Mouse (Mus musculus): Measurements from ENCODE around the gene Cftr. TPM values are rescaled to one million over a fixed set of nuclear protein-coding genes. Genes with fewer than 3 reads are reported as not detected.

Cftr gene
- polyA plus RNA-seq (2017; shearing (Covaris generic)), result not detected

DNA sequence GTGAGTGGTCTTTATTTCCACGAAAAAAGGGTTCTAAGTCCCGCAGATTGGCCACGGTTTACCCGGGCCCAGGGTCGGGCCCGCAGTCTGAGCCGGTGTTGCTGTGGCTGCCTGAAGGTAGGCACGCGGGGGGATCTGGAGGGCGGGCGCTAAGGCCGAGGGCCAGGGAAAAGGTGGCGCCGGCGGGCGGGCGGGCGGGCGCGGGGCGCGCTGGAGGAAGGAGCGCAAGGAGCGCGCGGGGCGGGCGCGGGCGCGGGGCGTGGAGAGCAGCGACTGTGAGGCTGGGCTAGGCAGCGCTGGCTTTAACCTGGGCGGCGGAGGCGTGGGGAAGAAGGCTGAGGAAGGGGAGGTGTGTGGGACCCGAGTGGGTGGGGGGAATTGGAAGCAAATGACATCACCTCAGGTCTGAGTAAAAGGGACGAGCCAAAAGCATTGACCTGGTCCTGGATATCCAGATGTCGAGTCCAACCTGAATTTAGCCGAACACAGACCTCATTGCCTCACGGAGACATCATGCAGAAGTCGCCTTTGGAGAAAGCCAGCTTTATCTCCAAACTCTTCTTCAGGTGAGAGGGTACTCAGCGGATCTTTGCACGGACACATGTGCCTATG lies at the start of gene Cftr:
Cftr (plus strand) TSS at position 377 of the 612 bp plus-strand sequence.
- no peak for ATAC-seq

GRCm38 (mm10) chr6:18127206-18127983 lies 43.1 kb upstream of the Cftr start:
- no peak for ATAC-seq

DNA sequence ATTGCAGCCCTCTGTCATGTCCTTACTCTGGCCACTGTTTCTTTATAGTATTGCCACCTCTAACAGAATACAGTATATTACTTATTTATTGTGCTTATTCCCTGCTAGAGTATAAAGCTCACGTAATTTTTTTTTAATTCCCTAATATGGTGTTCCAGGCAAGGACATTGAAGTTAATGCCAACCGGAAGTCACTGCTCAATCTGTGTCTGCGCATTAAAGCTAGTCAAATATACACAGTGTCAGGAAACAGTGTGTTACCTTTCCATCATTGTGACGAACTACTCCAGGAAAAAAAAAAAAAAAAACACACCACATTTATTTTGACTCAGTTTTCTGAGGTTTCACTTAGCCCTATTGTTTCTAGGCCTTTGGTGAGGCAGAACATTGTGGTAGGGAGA lies 42.4 kb upstream of the Cftr start:
- ATAC-seq, result no peak

DNA sequence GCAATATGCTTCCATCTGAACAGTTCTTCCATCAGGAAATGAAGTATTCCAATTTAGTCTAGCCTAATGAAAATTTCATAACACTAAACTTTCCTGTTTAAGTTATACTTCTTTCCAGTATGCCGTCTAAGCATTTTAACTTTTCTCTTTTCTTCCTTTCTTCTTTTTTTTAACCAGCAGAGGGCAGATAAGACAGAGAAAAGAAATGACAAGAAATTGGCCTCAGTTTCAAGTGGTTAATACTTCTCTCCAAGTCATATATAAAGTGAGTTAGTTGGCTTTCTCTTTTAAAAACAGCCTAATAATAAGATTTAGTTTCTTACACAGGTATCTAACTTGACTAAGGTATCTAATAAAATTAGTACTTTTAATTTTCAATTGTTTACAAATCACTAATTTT lies 35.2 kb upstream of the Cftr start:
- no peak for ATAC-seq

DNA sequence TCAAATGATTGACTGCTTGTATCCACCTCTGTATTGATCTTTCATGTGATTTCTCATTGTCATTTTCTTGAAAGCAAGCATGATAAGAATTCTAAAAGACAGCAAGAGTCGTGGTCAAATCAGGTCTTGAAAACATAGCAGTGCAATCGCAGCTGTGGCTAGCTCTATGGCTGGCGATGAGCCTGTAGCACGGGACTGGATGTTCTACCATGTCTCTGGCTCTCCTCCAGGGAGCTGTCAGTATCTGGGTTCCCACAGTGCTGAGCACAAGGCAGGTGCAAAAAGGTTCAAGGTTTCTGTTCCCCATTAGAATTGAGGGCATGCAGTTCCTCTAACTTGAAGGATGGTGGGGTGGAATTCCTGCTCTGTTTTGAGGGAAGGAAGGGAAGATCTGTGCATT lies 17.5 kb upstream of the Cftr start:
- ATAC-seq, result no peak

- no peak for ATAC-seq
These were observed 869 bp upstream of the Cftr start for GRCm38 (mm10) chr6:18169618-18170017.

- ATAC-seq, result no peak
These were observed 1.1 kb downstream of the Cftr start for GRCm38 (mm10) chr6:18171614-18172013.

- ATAC-seq, result no peak
These were observed 7.0 kb downstream of the Cftr start for GRCm38 (mm10) chr6:18177509-18177908.

DNA sequence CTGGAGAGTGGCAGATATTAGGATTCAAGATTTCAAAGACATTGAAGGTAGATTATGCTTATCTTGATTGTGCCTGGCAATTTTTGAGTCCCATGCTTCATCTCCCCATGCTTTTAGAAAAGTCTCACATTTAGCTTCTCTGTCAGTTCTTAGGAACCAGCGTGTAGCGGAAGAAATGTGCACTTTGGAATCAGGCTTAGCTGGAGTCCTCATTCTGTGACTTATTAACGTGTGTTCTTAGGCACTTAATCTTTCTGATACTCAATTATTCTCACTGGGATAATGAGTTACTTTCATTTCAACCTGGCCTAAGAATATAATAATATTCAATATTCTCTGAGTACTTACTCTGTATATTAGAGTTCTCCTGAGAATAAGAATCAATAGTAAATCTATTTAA lies 10.2 kb downstream of the Cftr start:
- no peak for ATAC-seq

DNA sequence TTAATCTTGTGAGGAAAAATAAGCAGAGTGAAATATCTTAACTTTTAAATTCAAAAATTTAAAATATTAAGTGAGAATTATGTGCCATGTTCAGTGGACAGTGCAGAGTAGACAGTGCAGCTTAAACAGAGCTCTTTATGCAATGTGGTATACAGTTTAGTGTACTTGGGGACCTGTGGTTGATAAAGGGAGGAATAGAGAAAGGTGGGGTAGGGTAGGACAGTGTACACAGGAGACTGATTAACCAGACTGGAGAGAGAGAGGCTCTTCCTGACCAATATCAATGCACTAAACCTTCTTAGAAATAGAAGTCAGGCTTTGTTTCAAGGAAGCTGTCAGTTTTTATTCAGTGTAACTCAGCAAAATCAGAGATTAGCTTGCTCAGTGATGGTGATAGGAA lies 12.4 kb downstream of the Cftr start:
- ATAC-seq, result no peak

DNA sequence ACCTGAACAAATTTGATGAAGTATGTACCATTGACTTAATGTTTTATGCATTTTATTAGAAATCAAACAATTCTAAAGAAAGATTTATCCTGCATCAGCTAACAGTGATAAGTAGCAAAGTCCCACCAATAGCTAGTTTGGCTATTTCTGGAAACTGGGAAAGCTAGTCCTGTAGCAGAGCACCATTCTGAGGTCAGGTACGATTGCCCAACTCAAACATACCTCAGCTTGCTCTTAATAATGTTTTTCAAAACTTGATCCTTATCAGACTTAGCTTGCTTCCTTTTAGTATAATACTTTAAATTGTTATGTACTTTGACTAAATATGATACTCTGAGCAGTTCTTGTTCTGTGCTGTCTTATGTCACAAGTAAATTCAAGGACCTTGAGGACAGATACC lies 50.2 kb downstream of the Cftr start:
- ATAC-seq, result no peak

GRCm38 (mm10) chr6:18223206-18223605 lies 52.7 kb downstream of the Cftr start:
- ATAC-seq, result no peak

GRCm38 (mm10) chr6:18225157-18225556 lies 54.7 kb downstream of the Cftr start:
- ATAC-seq, result no peak

DNA sequence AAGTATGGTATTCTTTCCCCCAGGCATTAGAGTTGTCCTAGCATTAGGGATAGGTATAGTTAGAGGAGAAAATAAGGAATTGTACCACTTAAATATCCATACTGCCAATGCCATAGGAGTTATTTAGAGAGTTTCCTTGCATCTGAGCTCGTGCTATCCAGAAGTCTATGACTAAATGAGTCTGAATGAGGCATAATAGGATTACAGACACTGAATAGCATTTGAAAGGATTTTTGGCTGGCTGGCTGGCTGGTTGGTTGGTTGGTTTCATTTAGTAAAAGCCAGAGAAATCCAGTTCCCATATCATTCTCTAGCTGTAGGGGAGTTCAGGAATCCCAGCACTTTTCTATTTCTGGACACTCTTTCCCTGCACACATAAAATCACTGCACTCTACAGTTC lies 76.0 kb downstream of the Cftr start:
- no peak for ATAC-seq

- no peak for ATAC-seq
These were observed 77.5 kb downstream of the Cftr start for GRCm38 (mm10) chr6:18247891-18248463.

- no peak for ATAC-seq
These were observed 78.0 kb downstream of the Cftr start for GRCm38 (mm10) chr6:18248464-18248863.

DNA sequence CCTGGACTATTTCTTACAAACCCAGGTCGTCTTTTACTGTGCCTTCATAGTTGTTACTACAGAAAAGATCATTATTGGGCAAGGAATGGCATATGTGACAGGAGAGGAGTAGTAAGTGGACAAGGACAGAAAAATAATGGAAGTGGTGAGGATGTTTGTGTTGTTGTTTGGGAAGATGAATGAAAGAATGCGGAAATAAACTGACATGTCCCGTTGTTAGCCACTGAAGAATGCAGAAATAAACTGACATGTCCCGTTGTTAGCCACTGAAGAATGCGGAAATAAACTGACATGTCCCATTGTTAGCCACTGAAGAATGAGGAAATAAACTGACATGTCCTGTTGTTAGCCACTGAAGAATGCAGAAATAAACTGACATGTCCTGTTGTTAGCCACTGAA lies 84.1 kb downstream of the Cftr start:
- no peak for ATAC-seq

DNA sequence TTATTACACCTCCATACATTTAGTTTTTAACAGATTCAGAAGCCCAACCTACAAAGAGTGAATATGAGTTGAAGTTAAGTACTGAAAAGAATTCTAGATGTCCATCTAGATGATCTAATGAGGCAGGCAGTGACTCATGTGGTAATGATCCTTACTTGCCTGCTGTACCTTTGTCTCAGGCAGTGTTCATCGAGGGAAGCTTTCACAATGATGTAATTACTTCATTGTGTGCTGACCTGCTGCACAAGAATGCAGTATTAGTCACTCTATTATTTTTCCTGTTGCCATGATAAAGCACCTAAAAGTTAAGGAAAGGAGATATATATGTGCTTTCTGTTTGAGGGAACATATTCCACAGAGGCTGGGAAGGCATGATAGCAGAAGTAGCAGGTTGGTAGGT lies 100.5 kb downstream of the Cftr start:
- no peak for ATAC-seq

GRCm38 (mm10) chr6:18300781-18301180 lies 130.3 kb downstream of the Cftr start:
- no peak for ATAC-seq

DNA sequence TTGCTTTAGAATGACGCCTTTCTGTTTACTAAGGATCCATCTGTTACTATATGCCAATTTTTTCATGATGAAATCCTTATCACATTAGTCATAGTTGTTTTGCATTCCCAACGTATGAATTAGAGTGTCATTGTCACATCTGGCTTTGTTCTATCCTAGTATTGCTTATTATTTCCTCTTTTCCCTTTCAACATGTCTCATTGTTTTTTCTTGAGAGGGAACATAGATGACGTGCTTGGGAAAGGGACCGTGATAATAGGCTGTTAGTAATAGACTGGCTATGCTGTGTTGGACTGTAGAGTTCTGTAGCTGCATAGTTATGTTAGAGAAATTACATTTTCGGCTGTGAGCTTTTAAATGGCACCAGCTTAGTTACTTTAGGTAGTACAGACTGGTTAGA lies 131.6 kb downstream of the Cftr start:
- no peak for ATAC-seq

DNA sequence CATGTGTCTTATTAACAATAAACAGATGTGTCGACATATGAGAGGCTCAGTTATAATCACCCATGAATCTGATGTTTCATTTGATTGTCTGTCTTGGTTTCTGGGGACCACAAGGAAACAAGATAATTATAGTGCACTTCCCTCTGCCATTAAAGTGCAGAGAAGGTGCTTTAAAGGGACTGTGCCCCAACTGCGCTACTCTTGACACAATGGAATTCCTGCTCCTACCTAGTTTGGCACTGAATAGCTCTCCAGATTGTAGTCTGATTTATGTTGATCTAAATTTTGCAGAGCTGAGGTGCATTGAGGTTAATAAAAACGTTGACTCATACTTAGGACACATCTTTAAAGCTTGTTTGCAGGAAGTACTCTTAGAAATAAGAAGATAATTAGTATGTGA lies 132.7 kb downstream of the Cftr start:
- no peak for ATAC-seq

DNA sequence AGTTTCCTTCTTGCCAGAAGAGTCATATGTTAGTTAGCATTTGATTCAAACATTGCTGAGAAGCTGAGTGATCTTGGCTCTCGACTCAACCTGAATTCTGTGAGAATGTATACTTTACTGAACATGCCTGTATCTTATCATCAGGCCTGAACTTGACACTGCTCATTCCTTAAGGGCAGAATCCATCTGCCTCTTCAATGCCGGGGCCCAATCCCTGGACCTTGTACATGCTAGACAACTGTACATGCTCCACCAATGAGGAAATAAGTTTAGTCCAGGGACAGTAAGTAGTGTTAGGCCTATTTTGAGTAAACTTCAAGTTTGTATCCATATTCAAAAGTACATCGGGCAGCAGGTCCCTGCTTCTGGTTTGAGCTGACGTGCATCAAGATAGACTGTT lies 134.6 kb downstream of the Cftr start:
- no peak for ATAC-seq

- ATAC-seq, result no peak
These were observed 140.5 kb downstream of the Cftr start for GRCm38 (mm10) chr6:18310983-18311382.

DNA sequence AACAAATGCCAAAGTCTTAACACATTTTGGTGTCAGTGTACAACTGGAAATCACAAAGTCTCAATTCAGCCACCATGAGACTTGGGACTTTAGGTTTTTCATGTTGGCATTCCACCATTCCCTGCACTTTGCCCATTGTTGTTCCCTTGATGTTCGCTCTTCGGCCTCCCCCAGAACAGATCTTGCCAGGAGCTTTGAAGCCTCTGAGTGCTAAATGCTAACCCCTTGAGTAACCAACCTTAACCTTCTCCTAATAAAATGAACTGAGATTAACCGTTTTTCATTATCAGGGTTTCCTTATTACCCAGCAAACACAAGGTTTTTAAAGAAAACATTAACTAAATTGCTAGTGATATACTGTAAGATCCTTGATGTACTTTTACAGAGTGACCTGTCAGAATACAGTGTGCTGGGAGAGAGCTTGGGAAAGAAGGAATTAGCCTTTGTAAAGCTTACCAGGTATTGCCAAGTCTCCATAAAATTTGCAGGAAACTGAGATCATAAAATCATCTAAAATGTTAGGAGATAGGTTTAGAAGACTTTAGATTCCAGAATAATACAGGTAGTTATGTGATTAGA lies 144.0 kb downstream of the Cftr start:
- no peak for ATAC-seq
